Comparison of ENCODE assay signal across 8 mouse cellular contexts in genomic region chr1:40790324-40791141, GRCm38 (mm10). TPM values are rescaled to one million over a fixed set of nuclear protein-coding genes. Genes with fewer than 3 reads are reported as not detected.
DNase-seq lines count a peak whose midpoint lies in the region; ATAC-seq and TF ChIP-seq lines count a peak whose summit lies in the region.

Gene Mfsd9, minus strand, starts transcription at chr1:40790687.

- H3K4me2 ChIP-seq in heart, embryonic 12.5 days = peak within 1 kb of the TSS; percentile 83
- H3K4me2 ChIP-seq in kidney, embryonic 16.5 days (replicated peaks; ENCODE audit: low read depth, low read length) = peak within 1 kb of the TSS; percentile 84

- TF ChIP-seq CTCF in C2C12 (IDR thresholded peaks at IDR 0.05; ENCODE audit: control insufficient read depth, insufficient read depth, insufficient read length) = no peak
- no peak for TF ChIP-seq CTCF in liver, adult 2 months (IDR thresholded peaks at IDR 0.05; ENCODE audit: low read depth, low read length)

- peak within 1 kb of the TSS; percentile 75 for H3K9ac ChIP-seq in heart, embryonic 12.5 days
- peak within 1 kb of the TSS; percentile 74 for H3K9ac ChIP-seq in kidney, embryonic 16.5 days (replicated peaks; ENCODE audit: low read length)
- peak within 1 kb of the TSS; percentile 84 for H3K9ac ChIP-seq in liver, adult 2 months (ENCODE audit: low read depth, low read length)

- H3K4me3 ChIP-seq in C2C12 (ENCODE audit: insufficient read depth, poor library complexity, severe bottlenecking) = peak within 1 kb of the TSS; percentile 34
- peak within 1 kb of the TSS; percentile 77 for H3K4me3 ChIP-seq in erythroblast, embryonic 14.5 days (replicated peaks)
- H3K4me3 ChIP-seq in heart, embryonic 12.5 days = peak within 1 kb of the TSS; percentile 88
- peak within 1 kb of the TSS; percentile 81 for H3K4me3 ChIP-seq in kidney, embryonic 16.5 days (ENCODE audit: low read length)
- H3K4me3 ChIP-seq in liver, adult 2 months (ENCODE audit: insufficient read depth, low read depth, low read length) = peak within 1 kb of the TSS; percentile 95

- no peaks in the 10 kb centered on the region for H3K79me2 ChIP-seq in C2C12 (ENCODE audit: control insufficient read depth, insufficient read depth)
- no peaks in the 10 kb centered on the region for H3K79me2 ChIP-seq in liver, adult 2 months (ENCODE audit: control insufficient read depth, insufficient read depth, low read length)

- no peaks in the 10 kb centered on the region for H3K9me3 ChIP-seq in erythroblast, embryonic 14.5 days (ENCODE audit: control insufficient read depth, low read length)
- H3K9me3 ChIP-seq in heart, embryonic 12.5 days (replicated peaks) = no peaks in the 10 kb centered on the region
- H3K9me3 ChIP-seq in kidney, embryonic 16.5 days (ENCODE audit: low read length) = no peaks in the 10 kb centered on the region

- DNase-seq in brain, embryonic 18.5 days (ENCODE audit: low read depth, low spot score) = peak; percentile 61
- peak; percentile 66 for DNase-seq in liver, adult 2 months (ENCODE audit: extremely low read depth, low read depth, low spot score)
- DNase-seq in spleen, postnatal 36 days (ENCODE audit: low spot score in 2 of 2) = peak; percentile 85

- H3K4me1 ChIP-seq in erythroblast, embryonic 14.5 days (ENCODE audit: control insufficient read depth) = peaks cover 16% of the 10 kb centered on the region
- no peaks in the 10 kb centered on the region; the same call in 1 of the 2 replicates for H3K4me1 ChIP-seq in heart, embryonic 12.5 days (replicated peaks)
- peaks cover 10% of the 10 kb centered on the region; the same call in 1 of the 2 replicates for H3K4me1 ChIP-seq in kidney, embryonic 16.5 days (ENCODE audit: insufficient read depth, low read length)
- H3K4me1 ChIP-seq in liver, adult 2 months (ENCODE audit: control insufficient read depth, insufficient read depth, low read length) = peaks cover 6% of the 10 kb centered on the region

- no peak within 1 kb of the TSS for H3K27ac ChIP-seq in heart, embryonic 12.5 days (ENCODE audit: poor library complexity, severe bottlenecking)
- H3K27ac ChIP-seq in kidney, embryonic 16.5 days (ENCODE audit: low read length) = peak within 1 kb of the TSS; percentile 61; the same call in 1 of the 2 replicates
- no peak within 1 kb of the TSS for H3K27ac ChIP-seq in liver, adult 2 months (replicated peaks; ENCODE audit: insufficient read depth, low read depth, low read length)

- no peaks in the 10 kb centered on the region for H3K36me3 ChIP-seq in C2C12 (ENCODE audit: control insufficient read depth, insufficient read depth)
- no peaks in the 10 kb centered on the region for H3K36me3 ChIP-seq in erythroblast, embryonic 14.5 days (ENCODE audit: control insufficient read depth)
- H3K36me3 ChIP-seq in heart, embryonic 12.5 days = no peaks in the 10 kb centered on the region
- no peaks in the 10 kb centered on the region for H3K36me3 ChIP-seq in kidney, embryonic 16.5 days (ENCODE audit: insufficient read depth, low read length)
- H3K36me3 ChIP-seq in liver, adult 2 months (ENCODE audit: control insufficient read depth, insufficient read depth, low read length) = no peaks in the 10 kb centered on the region

- H3ac ChIP-seq in C2C12 (ENCODE audit: control insufficient read depth, insufficient read length, low read depth) = peak within 1 kb of the TSS; percentile 44

- H3K27me3 ChIP-seq in C2C12 (ENCODE audit: control insufficient read depth, insufficient read depth, insufficient read length) = no peaks in the 10 kb centered on the region
- H3K27me3 ChIP-seq in erythroblast, embryonic 14.5 days (ENCODE audit: control insufficient read depth) = no peaks in the 10 kb centered on the region
- no peaks in the 10 kb centered on the region for H3K27me3 ChIP-seq in heart, embryonic 12.5 days (replicated peaks)
- no peaks in the 10 kb centered on the region for H3K27me3 ChIP-seq in kidney, embryonic 16.5 days (ENCODE audit: insufficient read depth, low read length)
- H3K27me3 ChIP-seq in liver, adult 2 months (ENCODE audit: control insufficient read depth, insufficient read depth, low read length) = no peaks in the 10 kb centered on the region

- WGBS in heart, embryonic 12.5 days = 7% methylated on average over 38 of the region's 38 CpGs
- 5% methylated on average over 38 of the region's 38 CpGs for WGBS in kidney, embryonic 16.5 days
- WGBS in liver, adult 2 months = 4% methylated on average over 38 of the region's 38 CpGs

- no peak for TF ChIP-seq POLR2A in liver, adult 2 months (IDR thresholded peaks at IDR 0.05; ENCODE audit: extremely low read depth, insufficient read depth, low read length)

- no peaks in the 10 kb centered on the region for H3K79me3 ChIP-seq in C2C12 (ENCODE audit: low read depth)

- ATAC-seq in heart, embryonic 12.5 days (ENCODE audit: insufficient number of reproducible peaks, low FRiP score) = peak; percentile 91
- peak; percentile 95 for ATAC-seq in kidney, embryonic 16.5 days (ENCODE audit: low FRiP score, low TSS enrichment)
- ATAC-seq in monocyte, adult 5-6 weeks (replicated peaks; ENCODE audit: insufficient number of reproducible peaks, low FRiP score, low TSS enrichment, poor library complexity, severe bottlenecking) = peak; percentile 90

TF ChIP-seq in C2C12, 6 proteins besides CTCF, POLR2A, EP300 and RAD21:
- TF ChIP-seq MYOG (IDR thresholded peaks at IDR 0.05; ENCODE audit: control insufficient read depth, extremely low read depth, insufficient read length) (no peak), CEBPB (IDR thresholded peaks at IDR 0.05; ENCODE audit: low read depth) (no peak), FOSL1 (IDR thresholded peaks at IDR 0.05; ENCODE audit: insufficient read depth, low read length, poor library complexity, severe bottlenecking) (no peak), USF1 (IDR thresholded peaks at IDR 0.05; ENCODE audit: low read depth) (no peak), MYOD1 (IDR thresholded peaks at IDR 0.05; ENCODE audit: control insufficient read depth, insufficient read length, low read depth) (no peak), MAX (IDR thresholded peaks at IDR 0.05) (no peak)

RNA-seq across cellular contexts. Expression of gene Mfsd9, which starts in this region (rescaled TPM):
- polyA plus RNA-seq in C2C12 (2012; fragmentation: generic; extraction: Trizol) = 1.2 TPM
- 0.02 and 0.04 TPM in 2 replicates for polyA plus RNA-seq in erythroblast, embryonic 14.5 days (2012)
- polyA plus RNA-seq in heart, embryonic 12.5 days (2016; fragmentation: Nextera tagmentation; extraction: Ambion mirVana) = 1.7 and 2.1 TPM in 2 replicates
- 5.9 and 7.2 TPM in 2 replicates for polyA plus RNA-seq in kidney, embryonic 16.5 days (2015; fragmentation: Nextera tagmentation; extraction: Ambion mirVana)
- 1.8 and 1.9 TPM in 2 replicates for total RNA-seq in liver, adult 2 months (2014; rRNA removed)
- 1.2 and 1.6 TPM in 2 replicates for polyA plus RNA-seq in liver, adult 2 months (2012; rRNA removed)
- 0.75 to 3.6 TPM (median 0.76 TPM) in 3 replicates for total RNA-seq in monocyte, adult 5-6 weeks (2017)

Comparison
In these comparisons a context has a peak if more than half of its experiments do, and no peak if none do; other contexts are left out.
1. H3K4me3 ChIP-seq: peak in every context shown above with its lines; median percentile 95 in liver, adult 2 months; 88 in heart, embryonic 12.5 days; 81 in kidney, embryonic 16.5 days; 77 in erythroblast, embryonic 14.5 days; 34 in C2C12.